Mouse (Mus musculus) small intestine, adult 10 weeks (tissue): ENCODE data around the gene Ccdc24. TPM values are rescaled to one million over a fixed set of nuclear protein-coding genes. Genes with fewer than 3 reads are reported as not detected.

Experiments
- polyA plus RNA-seq: library from polyadenylated mRNA; stranded (reverse); fragments of 350-450 nt; fragmentation: Illumina TruSeq; extraction: RNeasy Lipid Tissue Mini Kit (QIAGEN cat#74804); gene quantifications from one replicate; pipeline ENCODE4 v1.2.3, GENCODE M21; 2014; ENCODE audit warnings: low replicate concordance

Gene Ccdc24
- polyA plus RNA-seq = not detected

DNA sequence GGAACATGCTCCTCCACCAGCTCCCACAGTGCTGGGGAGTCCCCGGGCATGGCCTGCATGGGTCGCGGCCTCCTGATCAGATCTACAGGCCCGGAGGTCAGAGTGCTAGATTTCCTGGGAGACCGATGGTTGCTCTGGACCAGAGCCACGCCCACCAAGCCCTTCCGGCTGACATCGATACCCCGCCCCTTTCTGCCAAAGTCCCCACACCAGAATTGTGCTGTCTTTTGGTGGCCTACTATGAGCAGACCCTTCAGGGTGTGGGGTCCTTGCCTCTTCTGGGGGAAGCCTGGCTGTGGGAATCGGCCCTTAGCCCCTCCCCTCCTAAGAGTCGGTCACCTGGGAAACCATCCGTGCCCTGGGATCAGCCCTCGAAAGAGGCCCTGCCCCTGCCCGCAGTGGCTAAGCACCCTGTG lies at the start of gene Ccdc24:
Gene Ccdc24 (minus strand): TSS at position 87 of the 416 bp plus-strand sequence.

DNA sequence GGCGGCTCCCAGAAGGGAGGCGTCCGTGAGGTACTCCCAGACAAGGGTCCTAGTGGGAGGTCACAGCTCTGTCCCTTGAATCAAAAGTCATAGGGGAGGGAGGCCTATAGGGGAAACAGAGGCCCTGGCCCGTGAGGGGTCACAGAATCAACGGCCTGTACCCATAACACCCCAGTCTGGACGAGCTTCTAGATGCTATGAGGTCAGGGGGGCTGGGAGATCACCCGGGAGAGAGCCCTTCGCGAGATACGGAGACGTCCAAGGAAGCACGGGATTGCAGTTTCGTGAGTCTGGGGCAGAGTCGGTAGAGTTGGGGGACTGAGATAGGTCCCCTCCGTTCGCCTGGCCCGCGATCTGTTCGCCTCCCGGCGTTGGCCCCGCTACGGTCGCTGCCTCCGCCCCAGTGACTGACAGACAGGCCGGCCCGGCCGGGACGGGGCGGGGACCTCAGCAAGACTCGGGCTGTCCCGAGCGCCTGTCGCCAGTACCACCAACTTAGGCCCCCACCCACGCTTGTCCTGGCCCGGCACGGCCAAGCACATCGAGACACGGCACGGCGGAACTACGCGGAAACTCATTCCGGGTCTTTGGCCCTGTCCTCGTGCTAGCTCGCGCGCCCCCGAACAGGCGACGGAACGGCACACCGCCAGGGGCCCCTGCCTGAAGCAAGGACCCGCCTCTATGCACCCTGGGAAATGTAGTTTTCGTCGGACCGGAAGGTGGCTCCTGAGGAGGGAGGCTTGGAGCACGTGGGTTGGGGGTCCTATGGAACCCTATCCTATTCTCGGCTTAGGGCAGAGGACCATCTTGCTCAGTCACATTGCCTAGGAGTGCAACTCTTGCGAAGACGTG lies 42.5 kb upstream of the Ccdc24 start, which contains the start of gene Ipo13:
Gene Ipo13 (minus strand): TSS at position 409 of the 852 bp plus-strand sequence.

DNA sequence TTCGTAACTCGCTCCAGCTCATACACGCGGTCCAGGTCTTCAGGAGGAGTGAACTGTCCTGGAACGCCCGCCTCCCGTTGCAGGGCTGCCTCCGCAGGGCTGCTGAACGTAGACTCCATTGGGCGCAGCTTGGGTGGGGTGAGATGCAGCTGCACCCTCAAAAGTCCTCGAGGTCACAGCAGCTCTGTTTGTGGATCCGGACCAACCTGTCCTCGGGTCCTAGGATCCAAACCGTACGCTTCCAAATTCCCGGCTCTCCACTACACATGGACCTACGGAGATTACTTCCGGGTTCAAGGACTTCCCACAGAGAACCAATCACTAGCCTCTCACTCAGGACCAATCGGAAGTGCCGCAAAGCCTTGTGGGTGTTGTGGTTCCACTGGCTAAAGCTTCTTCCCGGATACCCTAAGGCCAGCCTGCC lies 19.4 kb upstream of the Ccdc24 start, which contains the start of gene Dph2:
Gene Dph2 (minus strand): TSS at position 295 of the 424 bp plus-strand sequence.

DNA sequence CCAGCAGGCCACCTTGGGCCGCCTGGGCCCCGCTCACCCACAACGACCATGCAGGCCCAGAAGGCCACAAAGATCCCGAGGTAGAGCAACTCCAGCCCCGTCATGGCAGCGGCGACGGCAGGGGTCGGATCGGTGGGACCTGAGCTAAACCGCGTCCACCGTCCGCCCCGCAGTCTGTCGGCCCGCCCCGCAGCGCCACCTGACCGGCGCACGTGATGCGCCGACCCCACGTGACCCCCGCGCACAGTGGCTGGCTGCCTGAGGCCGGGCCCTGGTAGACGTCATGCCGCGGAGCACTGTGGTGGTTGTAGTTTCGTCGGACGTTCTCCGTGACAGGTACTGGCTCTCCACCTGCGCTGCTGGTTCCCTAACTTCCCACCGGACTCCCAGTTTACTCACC lies 14.8 kb upstream of the Ccdc24 start, which contains the start of gene Atp6v0b:
Gene Atp6v0b (minus strand): TSS at position 201 of the 400 bp plus-strand sequence.

DNA sequence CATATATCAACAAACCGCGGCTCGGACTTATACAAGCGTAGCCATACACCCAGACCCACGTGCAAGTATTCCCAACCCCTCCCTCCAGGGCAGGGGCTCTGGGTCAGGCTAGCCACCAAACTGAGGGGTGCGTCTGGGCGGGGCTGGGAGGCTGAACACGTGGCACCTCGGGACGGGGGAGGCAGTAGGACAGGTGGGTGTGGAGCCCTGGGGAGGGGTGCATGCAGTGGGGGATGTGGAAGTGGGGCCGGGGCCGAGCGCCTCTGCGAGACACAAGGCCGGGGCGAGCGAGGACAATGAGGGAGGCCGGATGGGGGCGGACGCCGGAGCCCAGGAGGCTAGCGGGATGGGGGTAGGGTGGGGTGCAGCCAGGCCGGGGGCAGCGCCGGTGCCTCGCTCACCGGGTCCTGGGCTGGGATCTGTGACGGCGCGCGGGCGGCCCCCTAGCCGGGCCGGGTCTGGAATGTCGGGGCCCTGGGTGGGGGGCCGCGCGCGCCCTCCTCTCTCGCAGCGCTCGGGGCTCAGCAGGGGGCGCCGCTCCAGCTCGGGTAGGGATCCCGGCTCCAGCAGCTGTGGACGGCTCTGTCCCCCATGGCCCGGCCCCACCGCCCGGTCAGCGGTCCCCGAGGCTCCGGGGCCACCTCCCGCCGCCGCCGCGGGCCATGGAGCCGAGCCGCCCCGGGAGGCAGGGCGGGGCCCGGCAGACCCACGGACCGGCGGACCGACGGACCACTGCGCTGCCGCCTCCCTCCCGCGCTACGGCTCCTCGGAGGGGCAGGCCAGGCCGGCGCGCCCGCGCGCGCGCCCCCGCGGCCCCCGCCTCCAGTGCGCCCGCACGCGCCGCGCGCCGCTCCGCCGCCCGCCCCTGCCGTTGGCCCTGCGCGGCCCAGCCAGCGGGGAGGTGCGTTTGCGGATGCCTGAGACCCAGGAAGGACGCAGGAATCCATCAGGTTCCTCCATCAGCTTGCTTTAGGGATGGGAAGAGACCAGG lies 10.6 kb upstream of the Ccdc24 start, which contains the start of gene B4galt2:
Gene B4galt2 (minus strand): TSS at position 787 of the 991 bp plus-strand sequence.

DNA sequence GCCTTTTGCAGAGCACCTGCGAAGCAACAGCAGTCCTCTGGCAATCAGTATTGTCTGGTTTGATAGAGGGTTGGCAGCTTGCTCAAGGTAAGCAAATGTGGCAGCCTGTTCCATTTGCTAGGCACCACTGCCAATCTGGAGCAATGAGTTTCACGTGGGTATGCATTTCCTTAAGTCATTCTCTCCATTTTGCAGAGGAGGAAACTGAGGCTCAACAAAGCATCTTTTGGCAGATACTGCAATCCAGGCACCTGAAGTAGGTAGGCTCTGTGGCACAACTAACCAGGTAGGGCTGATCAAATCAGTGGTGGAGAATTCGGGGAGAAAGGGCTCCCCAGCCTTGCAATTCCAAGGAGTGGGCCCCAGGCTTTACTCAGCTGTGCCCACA lies 37.9 kb downstream of the Ccdc24 start, which contains the start of gene Slc6a9:
Gene Slc6a9 (plus strand): TSS at position 50 of the 388 bp plus-strand sequence.

Other genes starting within 250 kb of the Ccdc24 start
- gene Dmap1, start 190.3 kb downstream of the Ccdc24 start, polyA plus RNA-seq = 0.48 TPM
- not detected for gene Gm12845, start 148.1 kb downstream of the Ccdc24 start, polyA plus RNA-seq
- not detected for gene Klf17, start 106.9 kb downstream of the Ccdc24 start, polyA plus RNA-seq
- 0.45 TPM for gene Slc6a9, start 38.1 kb downstream of the Ccdc24 start, polyA plus RNA-seq
- not detected for gene B4galt2, start 10.9 kb upstream of the Ccdc24 start, polyA plus RNA-seq
- 27.4 TPM for gene Atp6v0b, start 14.8 kb upstream of the Ccdc24 start, polyA plus RNA-seq
- gene Dph2, start 19.5 kb upstream of the Ccdc24 start, polyA plus RNA-seq = 3.5 TPM
- gene Ipo13, start 42.4 kb upstream of the Ccdc24 start, polyA plus RNA-seq = 0.22 TPM
- gene Artn, start 57.2 kb upstream of the Ccdc24 start, polyA plus RNA-seq = not detected